Mouse (Mus musculus): ENCODE data around the gene Aoah.

Aoah gene

GRCm38 (mm10) chr13:20905195-20905594 lies 111.3 kb downstream of the Aoah start:
- DNase-seq (ENCODE audit: low spot score in 2 of 2), result no peak

- no peak for DNase-seq (ENCODE audit: low spot score in 2 of 2)
Observed at GRCm38 (mm10) chr13:20916698-20917511, 123.0 kb downstream of the Aoah start.

- DNase-seq (ENCODE audit: low spot score in 2 of 2), result no peak
Observed at GRCm38 (mm10) chr13:20920401-20920800, 126.5 kb downstream of the Aoah start.

- no peak for DNase-seq (ENCODE audit: low spot score in 2 of 2)
Observed at GRCm38 (mm10) chr13:20936016-20936415, 142.1 kb downstream of the Aoah start.

GRCm38 (mm10) chr13:20937452-20937851 lies 143.5 kb downstream of the Aoah start:
- DNase-seq (ENCODE audit: low spot score in 2 of 2), result peak; percentile 24 to 76

- DNase-seq (ENCODE audit: low spot score in 2 of 2), result no peak
Observed at GRCm38 (mm10) chr13:20939099-20939498, 145.2 kb downstream of the Aoah start.

GRCm38 (mm10) chr13:20940389-20940788 lies 146.5 kb downstream of the Aoah start:
- DNase-seq (ENCODE audit: low spot score in 2 of 2), result peak in 1 of 2 experiments; percentile 64

- no peak for DNase-seq (ENCODE audit: low spot score in 2 of 2)
Observed at GRCm38 (mm10) chr13:20941707-20942106, 147.8 kb downstream of the Aoah start.

- DNase-seq (ENCODE audit: low spot score in 2 of 2), result no peak
Observed at GRCm38 (mm10) chr13:20963086-20963485, 169.2 kb downstream of the Aoah start.

GRCm38 (mm10) chr13:20981234-20982230 lies 187.6 kb downstream of the Aoah start:
- DNase-seq (ENCODE audit: low spot score in 2 of 2), result no peak

GRCm38 (mm10) chr13:20985510-20985909 lies 191.6 kb downstream of the Aoah start:
- no peak for DNase-seq (ENCODE audit: low spot score in 2 of 2)

GRCm38 (mm10) chr13:20985961-20986360 lies 192.0 kb downstream of the Aoah start:
- DNase-seq (ENCODE audit: low spot score in 2 of 2), result no peak

GRCm38 (mm10) chr13:21005238-21005637 lies 211.3 kb downstream of the Aoah start:
- DNase-seq (ENCODE audit: low spot score in 2 of 2), result no peak

GRCm38 (mm10) chr13:21005642-21006320 lies 211.9 kb downstream of the Aoah start:
- no peak for DNase-seq (ENCODE audit: low spot score in 2 of 2)

- no peak for DNase-seq (ENCODE audit: low spot score in 2 of 2)
Observed at GRCm38 (mm10) chr13:21006321-21006653, 212.4 kb downstream of the Aoah start.

- DNase-seq (ENCODE audit: low spot score in 2 of 2), result no peak
Observed at GRCm38 (mm10) chr13:21013659-21014058, 219.7 kb downstream of the Aoah start.

GRCm38 (mm10) chr13:21024831-21025230 lies 230.9 kb downstream of the Aoah start:
- no peak for DNase-seq (ENCODE audit: low spot score in 2 of 2)

- no peak for DNase-seq (ENCODE audit: low spot score in 2 of 2)
Observed at GRCm38 (mm10) chr13:21033176-21033575, 239.3 kb downstream of the Aoah start.

- no peak for DNase-seq (ENCODE audit: low spot score in 2 of 2)
Observed at GRCm38 (mm10) chr13:21035011-21035410, 241.1 kb downstream of the Aoah start.

- DNase-seq (ENCODE audit: low spot score in 2 of 2), result no peak
Observed at GRCm38 (mm10) chr13:21035981-21036380, 242.1 kb downstream of the Aoah start.

- DNase-seq (ENCODE audit: low spot score in 2 of 2), result no peak
Observed at GRCm38 (mm10) chr13:21040589-21041199, 246.8 kb downstream of the Aoah start.

- DNase-seq (ENCODE audit: low spot score in 2 of 2), result no peak
Observed at GRCm38 (mm10) chr13:21050118-21050517, 256.2 kb downstream of the Aoah start.

Data from spleen, postnatal 4 days (tissue).